Mouse (Mus musculus) central nervous system, embryonic 18 days (tissue): Measurements from ENCODE around the gene Adssl1. TPM values are rescaled to one million over a fixed set of nuclear protein-coding genes. Genes with fewer than 3 reads are reported as not detected.

Source experiments
- polyA plus RNA-seq: library from polyadenylated mRNA; depleted of rRNA; stranded (reverse); fragments of >200 nt; gene quantifications from 2 replicates; pipeline ENCODE4 v1.2.3, GENCODE M21; 2012; rRNA removed

Adssl1 gene
- 3.2 and 8.8 TPM in 2 replicates for polyA plus RNA-seq

DNA sequence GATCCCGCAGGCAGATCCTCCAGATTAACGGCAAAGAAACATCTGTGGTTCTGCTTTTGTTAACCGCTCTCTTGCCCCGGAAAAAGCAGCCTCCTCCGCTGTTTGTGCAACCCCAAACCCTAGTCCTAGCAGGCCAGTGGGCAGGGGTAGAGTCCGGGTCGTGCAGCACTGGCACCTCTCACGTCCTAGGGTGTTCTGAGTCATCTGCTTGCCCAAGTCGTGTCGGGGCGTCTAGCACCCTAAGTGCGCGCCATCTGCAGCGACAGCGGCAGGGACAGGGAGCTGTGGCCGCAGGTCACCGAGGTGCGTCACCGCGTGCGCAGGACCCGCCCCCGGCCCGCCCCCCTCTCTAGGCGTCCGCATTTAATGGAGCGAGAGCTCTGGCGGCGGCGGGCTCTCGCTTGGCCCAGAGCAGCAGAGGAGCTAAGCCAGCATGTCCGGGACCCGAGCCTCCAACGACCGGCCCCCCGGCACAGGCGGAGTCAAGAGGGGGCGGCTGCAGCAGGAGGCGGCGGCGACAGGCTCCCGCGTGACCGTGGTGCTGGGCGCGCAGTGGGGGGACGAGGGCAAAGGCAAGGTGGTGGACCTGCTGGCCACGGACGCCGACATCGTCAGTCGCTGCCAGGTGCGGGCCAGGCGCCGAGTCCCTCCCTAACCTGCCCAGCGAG lies at the start of gene Adssl1:
TSS of gene Adssl1 (plus strand) at position 360 of the 668 bp plus-strand sequence.

DNA sequence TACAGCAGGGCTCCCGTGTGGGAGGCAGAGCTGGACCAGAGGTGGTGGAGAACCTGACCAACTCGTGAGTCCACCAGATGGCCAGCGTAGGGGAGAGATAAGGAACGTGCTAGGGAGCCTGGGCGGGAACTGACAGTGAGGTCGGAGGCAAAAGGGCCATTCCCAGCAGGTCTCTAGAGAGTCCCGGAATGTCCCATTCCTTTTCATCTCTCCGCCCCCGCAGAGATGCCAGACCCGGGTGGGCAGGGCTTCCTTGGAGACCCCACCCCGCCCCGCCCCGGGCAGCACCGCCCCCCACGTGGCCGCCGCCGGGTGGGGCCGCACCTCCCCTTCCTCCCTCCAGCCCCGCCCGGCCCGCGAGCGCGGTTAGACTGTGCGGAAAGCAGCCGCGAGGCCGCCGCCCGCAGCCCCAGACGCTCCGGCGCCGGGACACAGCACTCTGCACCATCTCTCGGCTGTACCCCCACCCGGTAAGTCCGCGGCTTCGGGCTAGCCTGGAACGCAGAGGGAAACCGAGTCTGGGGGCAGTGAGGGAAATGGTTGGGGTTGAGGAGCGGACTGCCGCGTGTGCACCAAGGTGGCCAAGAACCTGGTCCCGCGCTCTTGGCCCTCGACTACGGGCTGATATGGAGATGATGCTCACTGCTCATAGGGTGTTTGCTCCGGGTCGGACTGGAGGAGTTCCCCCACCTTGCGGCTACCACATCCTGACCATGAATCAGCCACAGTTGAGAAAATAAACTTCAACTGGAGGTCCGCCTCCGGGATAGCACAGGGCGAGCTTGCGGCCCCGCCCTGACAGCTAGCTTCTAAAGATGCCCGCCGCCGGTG lies 31.2 kb upstream of the Adssl1 start, which contains the start of gene Inf2:
TSS of gene Inf2 (plus strand) at position 359 of the 831 bp plus-strand sequence.

DNA sequence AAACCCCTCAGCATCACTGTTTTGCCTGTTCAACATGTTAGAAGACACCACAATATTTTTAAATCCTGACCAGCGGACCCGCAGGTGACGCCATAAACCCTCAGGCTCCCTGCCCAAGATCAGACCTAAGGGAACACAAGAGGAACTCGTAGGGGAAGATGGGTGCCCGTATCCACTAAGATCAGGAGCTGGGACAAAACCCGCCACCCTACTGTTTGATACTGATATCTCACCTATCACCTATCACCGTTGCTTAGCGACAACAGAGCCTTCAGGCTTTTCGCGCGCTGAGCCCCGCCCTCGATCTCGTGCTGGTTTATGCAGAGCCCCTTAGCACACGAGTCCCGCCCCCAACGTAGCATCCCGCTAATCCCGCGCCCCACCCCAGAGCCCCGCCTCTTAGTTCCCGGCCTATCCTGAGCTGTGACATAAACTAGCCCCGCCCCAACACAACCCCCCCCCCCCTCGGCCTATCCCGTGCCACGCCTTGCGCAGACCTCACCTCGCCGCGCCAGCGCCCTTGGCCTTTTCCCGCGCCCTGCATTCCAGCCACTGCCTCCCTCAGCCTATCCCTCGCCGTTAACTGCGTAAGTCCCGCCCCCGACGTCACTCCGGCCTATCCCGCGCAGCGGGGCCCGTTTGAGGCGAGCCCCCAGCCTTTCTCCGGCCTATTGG lies 24.5 kb downstream of the Adssl1 start, which contains the start of gene Siva1:
TSS of gene Siva1 (plus strand) at position 500 of the 675 bp plus-strand sequence.

DNA sequence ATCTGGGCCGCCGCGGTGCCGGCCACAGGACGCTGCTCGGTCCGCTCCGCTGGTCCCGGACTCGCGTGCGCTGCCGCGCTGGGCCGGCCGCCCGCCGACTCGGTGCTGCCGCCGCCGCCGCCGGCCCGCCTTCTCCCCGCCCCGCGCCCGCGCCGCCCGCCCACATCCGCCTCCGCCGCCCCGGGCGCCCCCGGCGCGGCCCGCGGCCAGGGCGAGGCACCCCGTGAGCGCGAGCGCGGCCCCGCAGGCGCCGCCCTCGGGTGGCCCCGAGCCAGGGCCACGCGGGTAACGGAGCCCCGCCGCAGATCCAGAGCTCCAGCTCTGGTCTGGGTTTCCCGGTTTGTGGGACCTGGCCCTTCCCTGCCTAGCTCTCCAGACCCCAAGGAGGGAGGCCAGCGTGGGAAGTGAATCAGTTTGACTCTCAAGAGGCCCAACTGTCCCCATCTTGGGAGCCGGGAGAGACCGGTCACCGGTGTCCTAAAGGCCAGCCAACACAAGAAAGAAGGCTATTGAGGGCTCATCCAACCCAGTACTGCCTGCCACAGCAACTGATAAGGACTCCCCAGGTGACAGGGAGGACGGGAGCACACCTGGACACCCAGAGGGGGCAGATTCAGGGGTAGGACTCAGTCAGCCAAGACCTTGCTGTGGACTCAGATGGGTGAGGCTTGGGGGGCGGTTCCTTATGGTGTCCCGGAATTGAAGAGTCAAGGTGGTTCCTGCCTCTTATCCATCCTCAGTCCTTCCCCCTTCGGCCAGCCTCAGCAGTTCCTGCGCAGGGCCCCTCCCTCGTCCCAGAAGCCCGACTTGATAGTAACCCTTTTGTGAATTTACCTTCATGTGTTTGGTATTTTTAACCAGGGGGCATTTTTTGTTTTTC lies 54.5 kb downstream of the Adssl1 start, which contains the start of gene Akt1:
TSS of gene Akt1 (minus strand) at position 753 of the 880 bp plus-strand sequence.

DNA sequence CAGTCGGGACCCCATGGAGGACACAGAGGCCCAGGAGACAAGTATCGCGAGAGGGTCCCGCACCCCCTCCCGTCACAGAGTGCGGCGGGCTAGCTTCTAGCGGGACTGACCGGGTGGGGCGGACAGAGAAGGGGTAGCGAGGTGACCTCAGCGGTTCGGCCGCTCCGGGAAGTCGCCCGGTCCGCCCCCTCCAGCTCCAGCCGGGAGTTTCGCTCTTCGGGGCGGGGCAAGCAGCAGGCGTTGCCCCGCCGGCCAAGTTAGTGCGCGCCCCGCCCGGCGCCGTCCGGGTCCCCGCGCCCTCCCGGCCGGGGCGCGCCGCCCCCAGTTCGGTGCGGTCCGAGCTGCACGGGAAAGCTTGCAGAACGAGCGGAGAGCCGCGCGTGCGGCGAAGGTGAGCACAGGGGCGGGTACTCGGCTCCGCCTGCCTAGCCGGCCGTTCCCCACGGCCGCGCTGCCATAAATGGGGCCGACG lies 58.7 kb downstream of the Adssl1 start, which contains the start of gene Zbtb42:
TSS of gene Zbtb42 (plus strand) at position 274 of the 472 bp plus-strand sequence.

Other genes with a start within 250 kb of the Adssl1 start
- 0.04 TPM in 1 of 2 replicates, not detected in the other for gene A530016L24Rik, start 130.6 kb upstream of the Adssl1 start, polyA plus RNA-seq
- gene Tmem179, start 103.3 kb upstream of the Adssl1 start, polyA plus RNA-seq, result 75.8 and 77.1 TPM in 2 replicates
- gene Inf2, start 31.3 kb upstream of the Adssl1 start, polyA plus RNA-seq, result 9.6 and 12.4 TPM in 2 replicates
- 44.8 and 45.5 TPM in 2 replicates for gene Siva1, start 24.6 kb downstream of the Adssl1 start, polyA plus RNA-seq
- gene Akt1, start 54.8 kb downstream of the Adssl1 start, polyA plus RNA-seq, result 253 and 274 TPM in 2 replicates
- 0.71 and 0.98 TPM in 2 replicates for gene Zbtb42, start 58.8 kb downstream of the Adssl1 start, polyA plus RNA-seq
- 56.3 and 64.0 TPM in 2 replicates for gene Cep170b, start 100.4 kb downstream of the Adssl1 start, polyA plus RNA-seq
- 5.6 and 6.2 TPM in 2 replicates for gene Pld4, start 140.6 kb downstream of the Adssl1 start, polyA plus RNA-seq
- gene Ahnak2, start 182.6 kb downstream of the Adssl1 start, polyA plus RNA-seq, result 6.2 and 8.3 TPM in 2 replicates
- gene Clba1, start 188.9 kb downstream of the Adssl1 start, polyA plus RNA-seq, result 14.5 and 14.7 TPM in 2 replicates
- 28.8 and 28.9 TPM in 2 replicates for gene Cdca4, start 209.4 kb downstream of the Adssl1 start, polyA plus RNA-seq
- 0.08 TPM in 1 of 2 replicates, not detected in the other for gene Gpr132, start 248.2 kb downstream of the Adssl1 start, polyA plus RNA-seq